ENCODE assay signal across 9 mouse cellular contexts in genomic region chr11:70516352-70516751, GRCm38 (mm10). TPM values are rescaled to one million over a fixed set of nuclear protein-coding genes. Genes with fewer than 3 reads are reported as not detected.
A peak's percentile ranks its signal among the peaks of the same experiment; 100 is the strongest.
DNase-seq lines count a peak whose midpoint lies in the region; ATAC-seq and TF ChIP-seq lines count a peak whose summit lies in the region.
"Had no signal": no experiment of that assay in that cellular context is flagged by ENCODE, and none has a peak within 500 bp of the region (broad histone marks: within the 10 kb centered on the region; RNA-seq: fewer than 3 reads in every experiment).

No protein-coding gene starts in this region.

- peak in 1 of 2 experiments; percentile 58 for DNase-seq in layer of hippocampus, adult 2 months (ENCODE audit: low spot score in 2 of 2)
- DNase-seq in layer of hippocampus, adult 8-10 months (ENCODE audit: low spot score in 2 of 2) = no peak
- peak; percentile 77 for DNase-seq in NIH3T3 (ENCODE audit: low read depth)
- peak; percentile 38 for DNase-seq in thymus, postnatal 25 days

- peak; percentile 22 to 58; a peak in 1 of 4 replicates for ATAC-seq in hematopoietic stem cell, adult 5-6 weeks (replicated peaks in 1 of 2; ENCODE audit: insufficient read depth in 1 of 2, low FRiP score in 2 of 2, low TSS enrichment in 1 of 2, low read depth in 1 of 2, poor library complexity in 2 of 2, severe bottlenecking in 2 of 2)
- no peak for ATAC-seq in erythroid progenitor cell, adult 5-6 weeks (replicated peaks; ENCODE audit: low FRiP score, poor library complexity, severe bottlenecking)

- TF ChIP-seq CTCF in layer of hippocampus, adult 2 months (conservative IDR thresholded peaks at IDR 0.05) = peak; percentile 89
- peak; percentile 74 for TF ChIP-seq CTCF in E14TG2a.4 (conservative IDR thresholded peaks at IDR 0.05; ENCODE audit: low read length)

- H3K27ac ChIP-seq in layer of hippocampus, adult 2 months = no peak overlapping the region
- H3K27ac ChIP-seq: liver, embryonic 15.5 days had no signal

- H3K27me3 ChIP-seq in E14TG2a.4 (ENCODE audit: insufficient read depth, low read length) = peaks cover 36% of the 10 kb centered on the region

- H3K9me3 ChIP-seq in E14TG2a.4 (ENCODE audit: low read length) = no peaks in the 10 kb centered on the region
- H3K9me3 ChIP-seq: liver, embryonic 15.5 days had no signal

- H3K4me3 ChIP-seq in layer of hippocampus, adult 2 months = no peak overlapping the region
- no peak overlapping the region for H3K4me3 ChIP-seq in E14TG2a.4 (replicated peaks; ENCODE audit: low read length)
- H3K4me3 ChIP-seq: erythroblast, embryonic 14.5 days; liver, embryonic 15.5 days had no signal

- no peaks in the 10 kb centered on the region for H3K36me3 ChIP-seq in E14TG2a.4 (ENCODE audit: insufficient read depth, low read length)
- H3K36me3 ChIP-seq: liver, embryonic 15.5 days had no signal

- peaks cover 32% of the 10 kb centered on the region for H3K4me1 ChIP-seq in E14TG2a.4 (replicated peaks; ENCODE audit: low read depth, low read length)

RNA-seq across cellular contexts. Expression of gene Vmo1, which starts 1.9 kb away (rescaled TPM):
- total RNA-seq in layer of hippocampus, adult 2 months (2021) = not detected
- total RNA-seq in layer of hippocampus, adult 8-10 months (2022) = not detected
- total RNA-seq in hematopoietic stem cell, adult 5-6 weeks (2017) = not detected in 2 replicates
- not detected in 2 replicates for total RNA-seq in erythroid progenitor cell, adult 5-6 weeks (2015; ENCODE audit: low replicate concordance)
- not detected in 2 replicates for total RNA-seq in erythroid progenitor cell, adult 5-6 weeks (2017; ENCODE audit: low replicate concordance)

RNA-seq across cellular contexts. Expression of gene Gltpd2, which starts 2.6 kb away (rescaled TPM):
- not detected for total RNA-seq in layer of hippocampus, adult 2 months (2021)
- not detected for total RNA-seq in layer of hippocampus, adult 8-10 months (2022)
- not detected in 2 replicates for total RNA-seq in hematopoietic stem cell, adult 5-6 weeks (2017)
- not detected in 2 replicates for total RNA-seq in erythroid progenitor cell, adult 5-6 weeks (2015; ENCODE audit: low replicate concordance)
- not detected in 2 replicates for total RNA-seq in erythroid progenitor cell, adult 5-6 weeks (2017; ENCODE audit: low replicate concordance)

RNA-seq across cellular contexts. Expression of gene Psmb6, which starts 8.8 kb away (rescaled TPM):
- 100 to 1,000 TPM; 178 to 188 TPM for total RNA-seq in layer of hippocampus, adult 2 months (2021)
- 100 to 1,000 TPM; 176 to 204 (median 189) TPM for total RNA-seq in layer of hippocampus, adult 8-10 months (2022)
- total RNA-seq in hematopoietic stem cell, adult 5-6 weeks (2017) = 209 and 236 TPM in 2 replicates
- 40.2 and 49.0 TPM in 2 replicates for total RNA-seq in erythroid progenitor cell, adult 5-6 weeks (2015; ENCODE audit: low replicate concordance)
- 52.0 and 74.6 TPM in 2 replicates for total RNA-seq in erythroid progenitor cell, adult 5-6 weeks (2017; ENCODE audit: low replicate concordance)

RNA-seq across cellular contexts. Expression of gene Tm4sf5, which starts 11.3 kb away (rescaled TPM):
- not detected for total RNA-seq in layer of hippocampus, adult 2 months (2021)
- total RNA-seq in layer of hippocampus, adult 8-10 months (2022) = not detected
- total RNA-seq in hematopoietic stem cell, adult 5-6 weeks (2017) = not detected in 2 replicates
- not detected in 2 replicates for total RNA-seq in erythroid progenitor cell, adult 5-6 weeks (2015; ENCODE audit: low replicate concordance)
- not detected in 2 replicates for total RNA-seq in erythroid progenitor cell, adult 5-6 weeks (2017; ENCODE audit: low replicate concordance)

RNA-seq across cellular contexts. Expression of gene Gm40193, which starts 16.4 kb away (rescaled TPM):
- total RNA-seq in layer of hippocampus, adult 2 months (2021) = not detected
- not detected for total RNA-seq in layer of hippocampus, adult 8-10 months (2022)
- not detected in 2 replicates for total RNA-seq in hematopoietic stem cell, adult 5-6 weeks (2017)
- total RNA-seq in erythroid progenitor cell, adult 5-6 weeks (2015; ENCODE audit: low replicate concordance) = not detected in 2 replicates
- not detected in 2 replicates for total RNA-seq in erythroid progenitor cell, adult 5-6 weeks (2017; ENCODE audit: low replicate concordance)

Comparison
In these comparisons a context has a peak if more than half of its experiments do, and no peak if none do; other contexts are left out.
1. DNase-seq: peak in NIH3T3 (single experiment) and thymus, postnatal 25 days (single experiment); none in layer of hippocampus, adult 8-10 months (0 of 2).